Mouse (Mus musculus) midbrain, postnatal 0 days (tissue): Measurements from ENCODE around the gene Pitpnm2. TPM values are rescaled to one million over a fixed set of nuclear protein-coding genes. Genes with fewer than 3 reads are reported as not detected.

Source experiments
- ATAC-seq: fragments of 200-750 bp; cut with Nextera tagmentation; 2 replicates; pipeline ENCODE4 v1.8.0; 2017; ENCODE audit warnings: moderate number of reproducible peaks, mild to moderate bottlenecking, moderate TSS enrichment, moderate library complexity; ENCODE audit not compliant: low FRiP score
- DNase-seq: peaks from one replicate; pipeline ENCODE4 v3.0.0-alpha.2; 2015; ENCODE audit warnings: low spot score
- H3K27ac ChIP-seq: fragments of 300-500 bp; sonication (generic); 2 replicates; pipeline ENCODE4 v1.5.1; 2014; ENCODE audit warnings: low read depth, mild to moderate bottlenecking, low read length, mixed read lengths
- H3K27me3 ChIP-seq: fragments of 300-500 bp; sonication (generic); 2 replicates; pipeline ENCODE4 v1.6.1; 2014; ENCODE audit warnings: low read length, control low read depth, mixed read lengths; ENCODE audit not compliant: insufficient read depth
- H3K36me3 ChIP-seq: fragments of 300-500 bp; sonication (generic); 2 replicates; pipeline ENCODE4 v1.6.1; 2014; ENCODE audit warnings: low read length, control low read depth, mixed read lengths; ENCODE audit not compliant: insufficient read depth
- H3K4me1 ChIP-seq: fragments of 300-500 bp; sonication (generic); 2 replicates; pipeline ENCODE4 v1.6.1; 2014; ENCODE audit warnings: mild to moderate bottlenecking, control low read depth, antibody characterized with exemption, low read length, mixed read lengths; ENCODE audit not compliant: insufficient read depth
- H3K4me2 ChIP-seq: fragments of 300-500 bp; sonication (generic); 2 replicates; pipeline ENCODE4 v1.6.1; 2014; ENCODE audit warnings: low read depth, mild to moderate bottlenecking, low read length, mixed read lengths; ENCODE audit not compliant: poor library complexity, severe bottlenecking
- H3K4me3 ChIP-seq: fragments of 300-500 bp; sonication (generic); 2 replicates; pipeline ENCODE4 v1.5.1; 2014; ENCODE audit warnings: low read depth, mild to moderate bottlenecking, low read length, moderate library complexity
- H3K9ac ChIP-seq: fragments of 300-500 bp; sonication (generic); replicated peaks from 2 replicates; pipeline ENCODE4 v1.6.1; 2014; ENCODE audit warnings: mild to moderate bottlenecking, low read length, moderate library complexity, mixed read lengths; ENCODE audit not compliant: poor library complexity, severe bottlenecking
- H3K9me3 ChIP-seq: fragments of 300-500 bp; sonication (generic); 2 replicates; pipeline ENCODE4 v1.6.1; 2016; ENCODE audit warnings: low read length, control low read depth
- CTCF ChIP-seq: IDR thresholded peaks from 2 replicates; pipeline ENCODE4 v1.5.1; 2016; ENCODE audit warnings: antibody characterized with exemption, mild to moderate bottlenecking
- WGBS: fragments of 180-500 bp; shearing (Covaris S2); extraction: QIAGEN DNeasy Blood & Tissue Kit; methylation state at CpG from one replicate; pipeline ENCODE4 v1.1.7; 2014; 5-methylcytosine and 5-hydroxymethylcytosine counted together
- polyA plus RNA-seq: library from polyadenylated mRNA; unstranded; fragments of >200 nt; fragmentation: Nextera tagmentation; extraction: Ambion mirVana; gene quantifications from 2 replicates; pipeline ENCODE4 v1.2.1, GENCODE M21; 2015
- total RNA-seq: library from RNA; depleted of rRNA; stranded (reverse); fragments of >200 nt; gene quantifications from 2 replicates; pipeline ENCODE4 v1.2.3, GENCODE M21; 2014

Pitpnm2 gene
- total and polyA plus RNA-seq, 2 experiments from 2014 or later, result 10.1 to 66.2 TPM

GRCm38 (mm10) chr5:124192251-124192710, 57.3 kb downstream of the Pitpnm2 start:
- H3K9ac ChIP-seq, result peak overlapping the region; percentile 48
- ATAC-seq, result no peak
- DNase-seq, result no peak
- H3K4me1 ChIP-seq, result peaks cover 24% of the 10 kb centered on the region
- WGBS, result 78% methylated on average over 7 of the region's 7 CpGs
- no peaks in the 10 kb centered on the region for H3K27me3 ChIP-seq
- TF ChIP-seq CTCF, result no peak
- H3K9me3 ChIP-seq, result no peaks in the 10 kb centered on the region
- H3K4me2 ChIP-seq, result no peak overlapping the region
- H3K27ac ChIP-seq, result no peak overlapping the region
- H3K4me3 ChIP-seq, result no peak overlapping the region
- no peaks in the 10 kb centered on the region for H3K36me3 ChIP-seq

- Histone ChIP-seq H3K9me3 (no peaks in the 10 kb centered on the region), H3K36me3 (no peaks in the 10 kb centered on the region), H3K4me2 (no peak overlapping the region), H3K4me3 (no peak overlapping the region), H3K27me3 (no peaks in the 10 kb centered on the region), H3K27ac (no peak overlapping the region), H3K9ac (no peak overlapping the region), H3K4me1 (peaks cover 40% of the 10 kb centered on the region)
- no peak for DNase-seq
- TF ChIP-seq CTCF, result no peak
- 88% methylated on average over 10 of the region's 10 CpGs for WGBS
- no peak for ATAC-seq
Measured at GRCm38 (mm10) chr5:124190146-124190870, 59.3 kb downstream of the Pitpnm2 start.

GRCm38 (mm10) chr5:124189572-124189981, 60.0 kb downstream of the Pitpnm2 start:
- TF ChIP-seq CTCF, result no peak

GRCm38 (mm10) chr5:124187508-124188311, 61.9 kb downstream of the Pitpnm2 start:
- H3K4me3 ChIP-seq, result peak overlapping the region; percentile 29; the same call in 1 of the 2 replicates
- peak overlapping the region; percentile 84 for H3K27ac ChIP-seq
- peak overlapping the region; percentile 55 for H3K9ac ChIP-seq
- H3K36me3 ChIP-seq, result no peaks in the 10 kb centered on the region
- H3K27me3 ChIP-seq, result no peaks in the 10 kb centered on the region
- ATAC-seq (peak; percentile 38; the same call in 1 of the 2 replicates), DNase-seq (peak; percentile 77)
- no peaks in the 10 kb centered on the region for H3K9me3 ChIP-seq
- H3K4me2 ChIP-seq, result peak overlapping the region; percentile 66
- TF ChIP-seq CTCF, result no peak
- H3K4me1 ChIP-seq, result peaks cover 37% of the 10 kb centered on the region
- WGBS, result 22% methylated on average over 11 of the region's 12 CpGs

More at GRCm38 (mm10) chr5:124189572-124189981, 60.0 kb downstream of the Pitpnm2 start:
- DNase-seq (no peak), ATAC-seq (no peak)
- WGBS, result 80% methylated on average over 4 of the region's 4 CpGs
- H3K9ac ChIP-seq, result no peak overlapping the region
- H3K4me1 ChIP-seq, result peaks cover 40% of the 10 kb centered on the region
- H3K27ac ChIP-seq, result no peak overlapping the region
- H3K36me3 ChIP-seq, result no peaks in the 10 kb centered on the region
- no peaks in the 10 kb centered on the region for H3K9me3 ChIP-seq
- no peak overlapping the region for H3K4me2 ChIP-seq
- no peak overlapping the region for H3K4me3 ChIP-seq
- no peaks in the 10 kb centered on the region for H3K27me3 ChIP-seq

- ATAC-seq (peak; percentile 73; the same call in 1 of the 2 replicates), DNase-seq (peak; percentile 90)
- TF ChIP-seq CTCF, result no peak; the same call in 1 of the 2 replicates
- H3K27ac ChIP-seq, result peak overlapping the region; percentile 84
- peak overlapping the region; percentile 66 for H3K4me2 ChIP-seq
- H3K9ac ChIP-seq, result peak overlapping the region; percentile 55
- H3K4me1 ChIP-seq, result peaks cover 37% of the 10 kb centered on the region
- no peaks in the 10 kb centered on the region for H3K36me3 ChIP-seq
- H3K27me3 ChIP-seq, result no peaks in the 10 kb centered on the region
- WGBS, result 5% methylated on average over 21 of the region's 22 CpGs
- H3K9me3 ChIP-seq, result no peaks in the 10 kb centered on the region
- H3K4me3 ChIP-seq, result peak overlapping the region; percentile 29
Measured at GRCm38 (mm10) chr5:124186981-124187507, 62.5 kb downstream of the Pitpnm2 start.
